Mouse (Mus musculus) liver, embryonic 16.5 days (tissue): ENCODE results near the gene Ptpra. TPM values are rescaled to one million over a fixed set of nuclear protein-coding genes. Genes with fewer than 3 reads are reported as not detected.
"Not testable (repeated sequence)": the region's sequence is repeated elsewhere in the genome, so short reads cannot be mapped to it uniquely, and the experiment has no call there.

Experiments used
- ATAC-seq: fragments of 200-750 bp; cut with Nextera tagmentation; 2 replicates; pipeline ENCODE4 v1.8.0; 2017; ENCODE audit warnings: low read depth, mild to moderate bottlenecking, moderate number of reproducible peaks, moderate library complexity
- H3K27ac ChIP-seq: fragments of 300-500 bp; sonication (generic); 2 replicates; pipeline ENCODE4 v1.5.1; 2014; ENCODE audit warnings: mild to moderate bottlenecking, low read length
- H3K27me3 ChIP-seq: fragments of 300-500 bp; sonication (generic); 2 replicates; pipeline ENCODE4 v1.6.1; 2014; ENCODE audit warnings: low read depth, low read length, mixed read lengths; ENCODE audit not compliant: control insufficient read depth, insufficient read depth
- H3K36me3 ChIP-seq: fragments of 300-500 bp; sonication (generic); 2 replicates; pipeline ENCODE4 v1.6.1; 2014; ENCODE audit warnings: mild to moderate bottlenecking; ENCODE audit not compliant: control insufficient read depth, insufficient read depth
- H3K4me1 ChIP-seq: fragments of 300-500 bp; sonication (generic); 2 replicates; pipeline ENCODE4 v1.6.1; 2014; ENCODE audit warnings: low read depth, low read length, mixed read lengths; ENCODE audit not compliant: control insufficient read depth
- H3K4me2 ChIP-seq: fragments of 300-500 bp; sonication (generic); 2 replicates; pipeline ENCODE4 v1.6.1; 2014; ENCODE audit warnings: low read depth, low read length, mixed read lengths
- H3K4me3 ChIP-seq: fragments of 300-500 bp; sonication (generic); 2 replicates; pipeline ENCODE4 v1.5.1; 2014; ENCODE audit warnings: low read depth, mild to moderate bottlenecking, low read length
- H3K9ac ChIP-seq: fragments of 300-500 bp; sonication (generic); 2 replicates; pipeline ENCODE4 v1.6.1; 2014; ENCODE audit warnings: low read depth, low read length
- H3K9me3 ChIP-seq: fragments of 300-500 bp; sonication (generic); replicated peaks from 2 replicates; pipeline ENCODE4 v1.6.1; 2016; ENCODE audit warnings: low read length; ENCODE audit not compliant: control insufficient read depth
- WGBS: fragments of 180-500 bp; shearing (Covaris S2); extraction: QIAGEN DNeasy Blood & Tissue Kit; methylation state at CpG from one replicate; pipeline ENCODE4 v1.1.7; 2014; ENCODE audit not compliant: insufficient replicate concordance; 5-methylcytosine and 5-hydroxymethylcytosine counted together
- polyA plus RNA-seq: library from polyadenylated mRNA; unstranded; fragments of >200 nt; fragmentation: Nextera tagmentation; extraction: Ambion mirVana; gene quantifications from 2 replicates; pipeline ENCODE4 v1.2.1, GENCODE M21; 2015

Gene Ptpra
- polyA plus RNA-seq, 1 experiment from 2014 or later: 29.6 TPM

DNA sequence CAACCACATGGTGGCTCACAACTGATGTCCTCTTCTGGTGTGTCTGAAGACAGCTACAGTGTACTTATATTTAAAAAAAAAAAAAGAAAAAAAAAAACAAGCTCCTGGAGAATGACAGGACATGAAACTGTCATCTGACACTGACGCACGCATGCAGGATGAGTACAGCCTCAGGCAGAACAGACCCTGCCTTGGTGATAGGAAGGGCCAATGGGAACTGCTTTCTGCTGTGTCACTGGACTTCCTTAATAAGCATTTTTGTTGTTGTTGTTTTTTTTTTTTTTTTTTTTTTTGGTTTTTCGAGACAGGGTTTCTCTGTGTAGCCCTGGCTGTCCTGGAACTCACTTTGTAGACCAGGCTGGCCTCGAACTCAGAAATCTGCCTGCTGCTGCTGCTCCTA lies 75.4 kb downstream of the Ptpra start:
- not testable (repeated sequence) for H3K36me3 ChIP-seq, ATAC-seq, H3K9ac ChIP-seq, H3K4me3 ChIP-seq, H3K4me1 ChIP-seq, H3K27ac ChIP-seq, H3K4me2 ChIP-seq, H3K27me3 ChIP-seq, H3K9me3 ChIP-seq
- WGBS: 78% methylated on average over 3 of the region's 4 CpGs

DNA sequence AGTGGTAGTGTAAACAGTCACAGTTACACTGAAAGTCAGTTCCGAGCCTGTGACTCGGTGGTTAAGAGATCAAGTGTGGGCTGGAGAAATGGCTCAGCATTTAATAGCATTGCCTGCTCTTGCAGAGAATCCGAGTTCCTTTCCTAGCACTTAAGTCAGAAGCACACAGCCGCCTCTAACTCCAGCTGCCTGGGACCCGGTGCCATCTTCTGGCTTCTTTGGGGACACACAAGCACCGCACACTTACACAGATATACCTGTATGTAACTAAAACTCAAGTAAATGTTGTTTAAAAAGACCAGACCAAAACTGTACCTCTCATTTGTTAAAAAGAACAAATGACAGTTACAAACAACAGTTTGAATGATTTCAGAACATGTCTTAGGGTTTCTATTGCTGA lies 78.4 kb downstream of the Ptpra start:
- WGBS: 82% methylated on average over 6 of the region's 6 CpGs
- no peaks in the 10 kb centered on the region for H3K27me3 ChIP-seq
- no peaks in the 10 kb centered on the region for H3K4me1 ChIP-seq
- no peak overlapping the region for H3K4me3 ChIP-seq
- no peak for ATAC-seq
- H3K36me3 ChIP-seq: no peaks in the 10 kb centered on the region
- H3K4me2 ChIP-seq: no peak overlapping the region
- H3K9ac ChIP-seq: no peak overlapping the region
- H3K9me3 ChIP-seq: no peaks in the 10 kb centered on the region
- H3K27ac ChIP-seq: no peak overlapping the region

DNA sequence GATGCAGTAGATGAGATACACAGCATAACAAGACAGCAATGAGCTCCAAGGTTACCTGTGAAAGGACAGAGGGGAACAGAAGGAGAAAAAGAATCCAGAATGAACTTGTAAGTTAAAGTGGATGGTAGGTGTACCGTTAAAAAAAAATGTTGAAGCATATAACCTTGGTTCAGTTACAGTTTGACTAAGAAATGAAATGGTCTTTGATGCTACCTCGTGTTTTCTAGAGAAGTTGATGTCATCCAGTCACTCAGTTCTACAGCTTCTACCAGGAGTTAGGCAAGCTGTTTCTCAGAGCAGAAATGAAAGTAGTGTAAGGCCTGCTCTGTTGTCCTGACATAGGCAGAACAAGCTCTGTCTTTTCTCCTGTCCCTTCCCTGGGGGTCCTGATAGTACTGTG lies 79.2 kb downstream of the Ptpra start:
- 64% methylated on average over 2 of the region's 2 CpGs for WGBS
- Histone ChIP-seq H3K4me1 (no peaks in the 10 kb centered on the region), H3K36me3 (no peaks in the 10 kb centered on the region), H3K4me3 (no peak overlapping the region), H3K27me3 (no peaks in the 10 kb centered on the region), H3K9me3 (no peaks in the 10 kb centered on the region), H3K9ac (no peak overlapping the region), H3K27ac (no peak overlapping the region), H3K4me2 (no peak overlapping the region)
- no peak for ATAC-seq

GRCm38 (mm10) chr2:130529925-130530324 lies 79.8 kb downstream of the Ptpra start:
- Histone ChIP-seq H3K4me2 (no peak overlapping the region), H3K4me3 (no peak overlapping the region), H3K36me3 (no peaks in the 10 kb centered on the region), H3K9me3 (no peaks in the 10 kb centered on the region), H3K27ac (no peak overlapping the region), H3K9ac (no peak overlapping the region), H3K27me3 (no peaks in the 10 kb centered on the region), H3K4me1 (no peaks in the 10 kb centered on the region)
- 89% methylated on average over 7 of the region's 7 CpGs for WGBS
- no peak for ATAC-seq

GRCm38 (mm10) chr2:130532201-130532600 lies 82.1 kb downstream of the Ptpra start:
- Histone ChIP-seq H3K36me3 (no peaks in the 10 kb centered on the region), H3K4me1 (no peaks in the 10 kb centered on the region), H3K27me3 (no peaks in the 10 kb centered on the region), H3K4me3 (no peak overlapping the region), H3K9ac (no peak overlapping the region), H3K4me2 (no peak overlapping the region), H3K27ac (no peak overlapping the region), H3K9me3 (no peaks in the 10 kb centered on the region)
- no peak for ATAC-seq
- 51% methylated on average over 2 of the region's 2 CpGs for WGBS

GRCm38 (mm10) chr2:130535017-130535416 lies 84.9 kb downstream of the Ptpra start:
- WGBS: 73% methylated on average over 6 of the region's 6 CpGs
- Histone ChIP-seq H3K36me3 (no peaks in the 10 kb centered on the region; the same call in 1 of the 2 replicates), H3K4me3 (no peak overlapping the region), H3K27ac (no peak overlapping the region), H3K27me3 (no peaks in the 10 kb centered on the region), H3K4me2 (no peak overlapping the region), H3K9ac (no peak overlapping the region), H3K4me1 (no peaks in the 10 kb centered on the region), H3K9me3 (no peaks in the 10 kb centered on the region)
- ATAC-seq: no peak

DNA sequence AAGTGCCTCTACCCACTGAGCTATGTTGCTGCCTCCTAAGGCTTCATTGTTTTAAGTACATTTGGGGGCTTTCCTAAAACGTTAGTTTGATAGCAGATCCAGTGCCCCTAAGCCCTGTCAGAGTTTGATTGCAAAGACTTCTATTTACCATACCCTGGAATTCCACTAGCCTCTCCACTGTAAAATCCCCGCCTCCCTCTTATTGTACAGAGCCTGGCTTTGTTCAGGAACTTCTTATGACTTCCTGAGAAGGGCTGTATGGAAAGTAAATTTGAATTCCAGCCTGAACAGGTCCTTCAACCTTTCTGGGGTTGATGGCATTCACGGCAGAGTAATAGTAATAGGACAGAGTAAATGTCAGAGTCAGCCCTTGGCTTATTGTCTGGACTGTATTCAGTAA lies 86.8 kb downstream of the Ptpra start:
- H3K4me2 ChIP-seq: no peak overlapping the region
- H3K9me3 ChIP-seq: no peaks in the 10 kb centered on the region
- ATAC-seq: no peak
- no peaks in the 10 kb centered on the region for H3K27me3 ChIP-seq
- peaks cover 5% of the 10 kb centered on the region; the same call in 1 of the 2 replicates for H3K36me3 ChIP-seq
- no peak overlapping the region for H3K27ac ChIP-seq
- H3K4me1 ChIP-seq: no peaks in the 10 kb centered on the region
- 73% methylated on average over 3 of the region's 3 CpGs for WGBS
- no peak overlapping the region for H3K4me3 ChIP-seq
- H3K9ac ChIP-seq: no peak overlapping the region

DNA sequence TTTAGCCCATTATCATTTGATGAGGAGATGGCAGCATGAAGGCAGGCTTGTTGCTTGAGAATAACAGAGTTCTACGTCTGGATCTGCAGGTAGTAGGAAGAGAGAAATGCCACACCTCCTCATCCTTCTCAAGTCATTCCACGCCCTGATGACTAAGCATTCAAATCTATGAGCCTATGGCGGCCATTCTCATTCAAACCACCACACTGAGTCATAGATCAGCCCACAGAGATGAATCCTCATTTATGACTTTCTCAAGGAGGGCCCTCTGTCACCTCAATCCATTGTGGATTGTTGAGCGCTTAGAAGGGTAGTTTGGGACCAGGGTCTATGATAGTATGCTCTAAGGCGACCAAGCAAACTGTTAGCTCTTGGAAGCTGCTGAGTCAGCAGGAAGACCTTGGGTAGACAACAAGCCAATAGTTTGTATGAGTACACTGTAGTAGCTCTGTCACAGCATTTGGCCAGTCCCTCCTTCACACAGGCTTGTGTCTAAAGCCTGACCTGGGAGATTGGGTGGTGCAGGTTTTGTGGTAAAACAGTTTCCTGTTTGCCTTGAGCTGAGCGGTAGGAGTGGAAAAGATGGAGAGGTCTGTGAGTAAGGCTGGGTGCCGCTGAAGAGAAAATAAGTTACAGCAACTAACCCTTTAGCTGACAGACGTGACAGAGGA lies 88.9 kb downstream of the Ptpra start:
- H3K4me2 ChIP-seq: no peak overlapping the region
- no peaks in the 10 kb centered on the region for H3K9me3 ChIP-seq
- H3K4me3 ChIP-seq: no peak overlapping the region
- peaks cover 21% of the 10 kb centered on the region for H3K36me3 ChIP-seq
- H3K4me1 ChIP-seq: no peaks in the 10 kb centered on the region
- WGBS: 50% methylated on average over 8 of the region's 8 CpGs
- H3K9ac ChIP-seq: no peak overlapping the region
- no peak overlapping the region for H3K27ac ChIP-seq
- H3K27me3 ChIP-seq: no peaks in the 10 kb centered on the region
- ATAC-seq: no peak

GRCm38 (mm10) chr2:130540266-130540665 lies 90.2 kb downstream of the Ptpra start:
- H3K9me3 ChIP-seq: no peaks in the 10 kb centered on the region
- no peak overlapping the region for H3K4me2 ChIP-seq
- H3K27ac ChIP-seq: no peak overlapping the region
- no peak overlapping the region for H3K9ac ChIP-seq
- H3K4me3 ChIP-seq: no peak overlapping the region
- peaks cover 33% of the 10 kb centered on the region for H3K36me3 ChIP-seq
- 62% methylated on average over 9 of the region's 9 CpGs for WGBS
- no peaks in the 10 kb centered on the region for H3K4me1 ChIP-seq
- no peaks in the 10 kb centered on the region for H3K27me3 ChIP-seq
- no peak for ATAC-seq
